Mouse (Mus musculus) spleen, adult 2 months (tissue): Measurements from ENCODE around the gene Xylt1. TPM values are rescaled to one million over a fixed set of nuclear protein-coding genes. Genes with fewer than 3 reads are reported as not detected.

ENCODE experiments used
- DNase-seq, 2 experiments: peaks; one replicate each; pipeline versions ENCODE4 v3.0.0 to v3.0.0-alpha.2; 2012 to 2021; ENCODE audit warnings: low spot score in 2 of 2, low read depth in 1 of 2
- H3K27ac ChIP-seq: fragments of 200-500 bp; 2 replicates; pipeline ENCODE4 v1.5.1; 2012; ENCODE audit warnings: low read length, inconsistent platforms; ENCODE audit not compliant: insufficient read depth
- H3K27me3 ChIP-seq: fragments of 200-500 bp; 2 replicates; pipeline ENCODE4 v1.6.1; 2012; ENCODE audit warnings: mild to moderate bottlenecking, moderate library complexity, low read length, inconsistent platforms; ENCODE audit not compliant: control insufficient read depth, insufficient read depth
- H3K36me3 ChIP-seq: fragments of 200-500 bp; 2 replicates; pipeline ENCODE4 v1.6.1; 2012; ENCODE audit warnings: mild to moderate bottlenecking, low read length, inconsistent platforms; ENCODE audit not compliant: control insufficient read depth, insufficient read depth
- H3K4me1 ChIP-seq: fragments of 200-500 bp; 2 replicates; pipeline ENCODE4 v1.6.1; 2011; ENCODE audit warnings: inconsistent platforms; ENCODE audit not compliant: control insufficient read depth, insufficient read depth, insufficient read length
- H3K4me3 ChIP-seq: fragments of 200-500 bp; 2 replicates; pipeline ENCODE4 v1.5.1; 2011; ENCODE audit warnings: mild to moderate bottlenecking, inconsistent platforms; ENCODE audit not compliant: insufficient read depth, insufficient read length; ENCODE audit errors: extremely low read depth
- CTCF ChIP-seq: fragments of 200-500 bp; IDR thresholded peaks from 2 replicates; pipeline ENCODE4 v1.5.1; 2011; ENCODE audit warnings: mild to moderate bottlenecking, inconsistent platforms; ENCODE audit not compliant: insufficient read depth, insufficient read length, insufficient replicate concordance; ENCODE audit errors: extremely low read depth
- POLR2A ChIP-seq: fragments of 200-500 bp; IDR thresholded peaks from 2 replicates; pipeline ENCODE4 v1.6.1; 2011; ENCODE audit warnings: low read depth, low read length, inconsistent platforms
- WGBS: fragments of 180-500 bp; shearing (Covaris S2); methylation state at CpG from one replicate; pipeline ENCODE4 v1.1.7; 2018; 5-methylcytosine and 5-hydroxymethylcytosine counted together
- polyA plus RNA-seq: library from polyadenylated mRNA; depleted of rRNA; stranded (reverse); fragments of >200 nt; gene quantifications from 2 replicates; pipeline ENCODE4 v1.2.3, GENCODE M21; 2012

Xylt1 gene
- polyA plus RNA-seq, 1 experiment = 7.8 TPM

GRCm38 (mm10) chr7:117589359-117589758 is 208.6 kb downstream of the Xylt1 start:
- no peak for TF ChIP-seq CTCF
- no peak for TF ChIP-seq POLR2A
- no peak for DNase-seq
- Histone ChIP-seq H3K27ac (no peak overlapping the region), H3K36me3 (no peaks in the 10 kb centered on the region), H3K4me1 (peaks cover 11% of the 10 kb centered on the region; the same call in 1 of the 2 replicates), H3K4me3 (no peak overlapping the region), H3K27me3 (no peaks in the 10 kb centered on the region)
- 91% methylated on average over 2 of the region's 2 CpGs for WGBS

GRCm38 (mm10) chr7:117589820-117590219 is 209.0 kb downstream of the Xylt1 start:
- TF ChIP-seq CTCF (no peak), POLR2A (no peak)
- no peak for DNase-seq

GRCm38 (mm10) chr7:117594191-117594590 is 213.4 kb downstream of the Xylt1 start:
- no peaks in the 10 kb centered on the region; the same call in 1 of the 2 replicates for H3K36me3 ChIP-seq
- H3K4me3 ChIP-seq = no peak overlapping the region
- peak in 1 of 2 experiments; percentile 9 for DNase-seq
- H3K27ac ChIP-seq = no peak overlapping the region
- TF ChIP-seq CTCF (no peak), POLR2A (no peak)
- no peaks in the 10 kb centered on the region for H3K27me3 ChIP-seq
- peaks cover 11% of the 10 kb centered on the region; the same call in 1 of the 2 replicates for H3K4me1 ChIP-seq
- WGBS = 44% methylated on average over 2 of the region's 2 CpGs

More at GRCm38 (mm10) chr7:117589820-117590219, 209.0 kb downstream of the Xylt1 start:
- peaks cover 11% of the 10 kb centered on the region; the same call in 1 of the 2 replicates for H3K4me1 ChIP-seq
- no peak overlapping the region for H3K27ac ChIP-seq
- H3K36me3 ChIP-seq = no peaks in the 10 kb centered on the region
- no peaks in the 10 kb centered on the region for H3K27me3 ChIP-seq
- 81% methylated on average over 4 of the region's 4 CpGs for WGBS
- H3K4me3 ChIP-seq = no peak overlapping the region

GRCm38 (mm10) chr7:117595029-117595695 is 214.4 kb downstream of the Xylt1 start:
- no peak for DNase-seq
- Histone ChIP-seq H3K27ac (no peak overlapping the region), H3K36me3 (no peaks in the 10 kb centered on the region; the same call in 1 of the 2 replicates), H3K4me3 (no peak overlapping the region), H3K4me1 (peaks cover 11% of the 10 kb centered on the region; the same call in 1 of the 2 replicates), H3K27me3 (no peaks in the 10 kb centered on the region)
- TF ChIP-seq POLR2A (no peak), CTCF (no peak)
- WGBS = 88% methylated on average over 12 of the region's 12 CpGs

- Histone ChIP-seq H3K36me3 (no peaks in the 10 kb centered on the region; the same call in 1 of the 2 replicates), H3K4me1 (no peaks in the 10 kb centered on the region), H3K27me3 (no peaks in the 10 kb centered on the region), H3K4me3 (no peak overlapping the region), H3K27ac (no peak overlapping the region)
- 88% methylated on average over 7 of the region's 7 CpGs for WGBS
- TF ChIP-seq CTCF (no peak), POLR2A (no peak)
- DNase-seq = no peak
These were observed 219.7 kb downstream of the Xylt1 start for GRCm38 (mm10) chr7:117600443-117600842.

- 95% methylated on average over 6 of the region's 6 CpGs for WGBS
- no peak for DNase-seq
- Histone ChIP-seq H3K27ac (no peak overlapping the region), H3K27me3 (no peaks in the 10 kb centered on the region), H3K36me3 (no peaks in the 10 kb centered on the region), H3K4me1 (peaks cover 25% of the 10 kb centered on the region), H3K4me3 (no peak overlapping the region)
- no peak for TF ChIP-seq CTCF
- no peak for TF ChIP-seq POLR2A
These were observed 229.7 kb downstream of the Xylt1 start for GRCm38 (mm10) chr7:117610439-117610838.
